Mouse (Mus musculus): ENCODE measurements at regions not wholly inside any gene's neighbourhood (a gene's known extent, or its start where the extent isn't known, plus 50 kb on each side); places are given as distances from the start of the nearest gene placed in this dataset.

DNA sequence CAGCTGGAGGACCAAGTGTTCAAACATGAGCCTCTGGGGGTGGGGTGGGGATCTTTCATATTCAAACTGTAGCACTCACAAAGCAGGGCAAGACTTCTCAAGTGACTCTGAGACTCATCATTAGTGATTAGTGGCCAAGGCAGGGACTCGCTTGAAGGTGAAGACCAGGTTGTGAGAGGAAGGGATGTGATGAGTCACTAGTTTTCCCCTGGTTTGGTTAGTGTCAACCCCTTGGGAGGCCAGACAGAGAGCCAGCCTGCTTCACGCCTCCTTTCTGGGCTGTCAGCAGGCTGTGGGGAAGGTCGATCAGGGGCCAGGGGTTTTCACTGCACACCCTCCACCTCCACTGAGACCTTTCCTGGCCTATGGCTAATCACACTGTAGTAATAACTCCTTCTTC, 65.2 kb downstream of the Slc30a10 start:
- no peak for DNase-seq (ENCODE audit: low read depth, low spot score)

DNA sequence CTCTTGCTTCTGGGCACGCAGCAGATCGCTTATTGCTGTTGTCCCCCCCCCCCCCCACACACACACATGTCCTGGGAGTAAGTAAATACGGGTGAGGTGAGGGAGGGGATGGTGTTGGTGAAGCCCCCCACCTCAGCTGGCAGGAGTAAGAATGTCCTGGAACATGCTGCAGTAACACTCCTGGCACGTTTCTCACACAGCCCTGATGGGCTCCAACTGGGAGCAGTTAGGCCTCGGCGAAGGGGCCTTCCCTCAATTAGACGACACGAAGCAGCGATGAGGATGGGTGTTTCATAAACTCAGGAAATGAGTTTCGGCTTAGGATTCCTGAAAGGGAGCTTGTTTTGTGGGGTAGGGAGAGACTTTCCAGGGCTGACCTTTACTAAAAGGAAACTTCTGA, 69.4 kb downstream of the Slc30a10 start:
- DNase-seq (ENCODE audit: low read depth, low spot score) = no peak

DNA sequence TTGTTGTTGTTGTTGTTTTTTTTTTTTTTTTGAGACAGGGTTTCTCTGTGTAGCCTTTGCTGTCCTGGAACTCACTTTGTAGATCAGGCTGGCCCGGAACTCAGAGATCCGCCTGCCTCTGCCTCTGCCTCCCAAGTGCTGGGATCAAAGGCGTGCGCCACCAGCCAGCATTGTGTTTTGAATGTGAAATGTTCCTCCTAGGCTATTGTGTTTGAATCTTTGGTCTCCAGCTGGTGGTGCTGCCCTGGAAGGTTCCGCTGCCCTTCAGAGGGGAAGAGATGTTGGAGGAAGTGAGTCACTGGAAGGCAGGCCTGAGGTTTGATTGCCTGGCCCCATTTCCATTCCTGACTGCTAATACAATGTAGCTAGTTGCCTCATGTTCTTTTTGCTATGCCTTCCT, 78.8 kb downstream of the Slc30a10 start:
- DNase-seq (ENCODE audit: low read depth, low spot score) = no peak

DNA sequence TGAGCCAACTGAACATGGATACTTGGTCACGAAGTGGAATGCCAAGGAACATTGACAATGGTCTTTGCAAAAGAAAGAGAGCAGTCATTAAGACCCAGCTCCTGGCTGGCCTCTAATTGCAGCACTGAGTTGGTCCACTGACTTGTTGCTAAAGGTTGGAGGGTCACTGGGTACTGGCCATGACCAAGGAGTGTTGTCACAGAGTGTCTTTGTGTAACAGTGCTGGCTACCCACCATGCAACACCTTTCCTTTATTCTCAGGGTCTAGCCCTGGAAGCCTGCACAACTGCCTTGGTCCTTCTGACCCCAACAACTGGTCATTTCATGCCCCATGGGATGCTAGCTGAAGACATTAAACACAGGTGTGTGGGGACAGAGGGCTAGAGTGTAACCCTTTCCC, 79.5 kb downstream of the Slc30a10 start:
- no peak for DNase-seq (ENCODE audit: low read depth, low spot score)

DNA sequence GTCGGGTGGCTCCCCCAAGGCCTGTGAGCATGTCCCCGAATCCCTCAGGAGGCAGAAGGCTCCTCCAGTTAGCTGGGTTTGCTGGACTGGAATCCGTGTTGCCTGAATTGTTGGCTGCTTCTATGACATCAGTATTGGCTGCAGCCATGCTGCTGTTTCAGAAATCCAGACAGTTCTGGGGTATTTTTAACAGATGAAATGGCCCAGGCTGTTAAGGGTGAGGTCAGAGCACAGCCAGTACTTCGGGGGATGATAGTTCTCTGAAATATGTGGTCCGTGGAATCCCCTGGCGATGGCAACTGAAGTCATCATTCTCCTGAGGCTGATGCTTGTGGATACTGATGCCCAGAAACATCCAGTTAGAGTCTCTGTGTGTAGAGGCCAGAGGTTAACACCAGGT, 80.7 kb downstream of the Slc30a10 start:
- DNase-seq (ENCODE audit: low read depth, low spot score) = no peak

DNA sequence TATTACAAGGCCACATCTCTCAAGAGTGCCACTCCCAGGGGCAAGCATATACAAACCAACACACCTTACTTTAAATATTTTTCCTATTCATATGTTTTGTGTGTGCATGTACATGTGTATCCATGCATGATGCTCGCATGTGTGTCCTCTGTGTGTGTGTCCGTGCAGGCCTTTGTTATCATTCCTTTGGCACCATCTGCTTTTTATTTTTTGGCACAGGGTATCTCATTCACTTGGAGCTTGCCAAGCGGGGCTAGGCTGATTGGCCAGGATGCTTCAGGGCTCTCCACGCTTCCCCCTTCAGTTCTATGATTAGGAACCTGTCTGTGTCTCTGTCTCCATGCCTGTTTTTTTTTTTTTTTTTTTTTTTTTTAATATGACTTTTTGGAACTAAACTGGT, 82.6 kb downstream of the Slc30a10 start:
- DNase-seq (ENCODE audit: low read depth, low spot score) = no peak

DNA sequence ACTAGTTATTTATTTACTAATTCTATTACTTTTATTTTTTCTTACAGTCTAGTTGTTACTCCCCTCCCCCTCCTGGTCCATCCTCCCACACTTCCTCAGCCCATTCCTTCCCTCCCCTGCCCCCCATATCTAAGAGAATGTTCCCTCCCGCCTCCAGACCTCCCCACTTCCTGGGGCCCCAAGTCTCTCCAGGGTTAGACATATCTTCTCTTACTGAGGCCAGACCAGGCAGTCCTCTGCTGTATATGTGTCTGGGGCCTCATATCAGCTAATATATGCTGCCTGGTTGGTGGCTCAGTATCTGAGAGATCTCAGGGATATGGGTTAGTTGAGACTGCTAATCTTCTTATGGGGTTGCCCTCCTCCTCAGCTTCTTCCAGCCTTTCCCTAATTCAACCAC, 84.8 kb downstream of the Slc30a10 start:
- no peak for DNase-seq (ENCODE audit: low read depth, low spot score)

DNA sequence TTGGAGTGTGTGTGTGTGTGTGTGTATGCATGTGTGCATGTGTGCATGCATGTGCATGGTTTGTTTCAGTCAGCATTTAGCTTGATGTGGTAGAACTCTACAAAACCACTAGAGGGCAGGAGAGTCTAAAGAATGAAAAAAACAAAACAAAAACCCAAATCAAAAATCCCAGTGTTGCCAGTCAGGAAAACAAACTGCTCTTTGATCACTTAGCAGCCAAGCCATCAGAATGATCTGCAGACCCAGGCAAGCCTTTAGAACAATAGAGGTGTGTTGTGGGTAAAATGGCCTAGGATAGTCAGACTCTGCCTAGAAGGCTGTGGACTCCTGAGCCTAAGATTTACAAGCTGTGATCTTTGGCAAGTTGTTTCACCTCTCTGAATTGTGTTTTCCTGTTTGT, 91.7 kb downstream of the Slc30a10 start:
- peak; percentile 74 for DNase-seq (ENCODE audit: low read depth, low spot score)

DNA sequence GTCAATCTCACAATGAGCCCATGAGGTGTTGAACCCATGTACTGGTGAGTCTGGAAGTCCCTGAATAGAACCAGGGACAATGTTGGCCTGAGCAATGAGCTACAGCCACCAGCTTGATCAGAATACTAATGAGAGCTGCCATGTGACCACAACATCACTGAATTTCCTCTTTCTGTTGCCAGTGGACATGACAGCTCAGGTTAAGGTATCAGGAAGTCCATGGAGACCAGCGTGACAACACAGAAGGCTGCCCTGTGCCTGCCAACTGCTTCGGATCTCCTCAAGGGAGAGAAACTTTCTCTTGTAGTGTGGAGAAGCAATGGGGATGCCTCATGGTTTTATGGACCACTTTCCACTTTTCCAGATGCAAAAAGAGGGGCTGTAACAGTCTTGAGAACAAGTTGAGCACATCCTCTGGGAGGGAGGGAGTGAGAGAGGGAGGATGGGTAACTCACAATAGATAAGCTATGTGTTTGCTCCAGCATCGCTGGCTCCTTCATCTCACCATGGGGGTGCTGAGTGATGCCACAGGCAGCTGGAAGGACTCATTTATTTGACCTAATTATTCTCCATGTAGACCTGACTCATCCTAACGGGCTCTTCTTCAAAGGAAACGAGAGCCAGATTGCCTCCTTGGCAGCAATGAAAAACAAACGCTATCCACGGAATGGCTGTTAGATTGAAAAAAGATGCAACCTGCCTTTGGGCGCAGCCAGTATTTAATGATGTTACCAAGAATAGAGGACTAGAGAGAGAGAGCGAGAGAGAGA, 118.3 kb downstream of the Slc30a10 start:
- no peak for DNase-seq (ENCODE audit: low read depth, low spot score)

DNA sequence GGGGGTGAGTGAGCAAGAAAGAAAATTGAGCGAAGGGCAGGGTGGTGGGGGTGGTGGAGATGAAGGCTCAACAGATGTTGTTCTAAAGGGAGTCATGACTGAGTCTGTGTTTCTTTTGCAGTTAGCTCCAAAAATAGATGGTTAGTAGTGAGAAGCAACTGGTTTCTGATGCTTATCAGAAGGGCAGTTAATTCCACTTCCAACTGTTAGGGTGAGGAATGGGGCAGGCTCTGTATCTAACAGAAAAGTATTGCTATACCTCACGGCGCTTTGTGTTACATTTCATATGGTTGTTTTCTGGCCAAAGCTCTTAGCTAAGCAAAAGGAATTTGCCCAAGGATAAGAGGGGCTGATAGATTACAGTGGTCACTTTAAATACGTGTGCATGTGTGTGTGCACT, 120.3 kb downstream of the Slc30a10 start:
- DNase-seq (ENCODE audit: low read depth, low spot score) = no peak

DNA sequence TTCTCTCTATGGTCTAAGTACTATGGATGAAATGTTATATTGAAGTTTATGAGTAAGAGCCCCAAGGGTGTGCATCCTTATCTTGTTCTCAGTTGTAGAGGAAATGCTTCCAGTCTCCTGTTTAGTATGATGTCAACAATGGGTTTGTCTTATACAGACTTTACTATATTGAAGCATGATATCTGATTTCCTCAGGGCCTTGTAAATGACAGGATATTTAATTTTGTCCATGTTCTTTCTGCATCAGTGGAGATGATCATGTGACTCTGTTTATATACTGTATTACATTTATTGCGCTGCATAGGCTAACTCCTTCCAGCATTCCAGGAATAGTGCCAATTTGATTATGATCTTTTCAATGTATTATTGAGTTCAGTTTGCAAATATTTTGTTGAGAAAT, 125.2 kb downstream of the Slc30a10 start:
- no peak for DNase-seq (ENCODE audit: low read depth, low spot score)

DNA sequence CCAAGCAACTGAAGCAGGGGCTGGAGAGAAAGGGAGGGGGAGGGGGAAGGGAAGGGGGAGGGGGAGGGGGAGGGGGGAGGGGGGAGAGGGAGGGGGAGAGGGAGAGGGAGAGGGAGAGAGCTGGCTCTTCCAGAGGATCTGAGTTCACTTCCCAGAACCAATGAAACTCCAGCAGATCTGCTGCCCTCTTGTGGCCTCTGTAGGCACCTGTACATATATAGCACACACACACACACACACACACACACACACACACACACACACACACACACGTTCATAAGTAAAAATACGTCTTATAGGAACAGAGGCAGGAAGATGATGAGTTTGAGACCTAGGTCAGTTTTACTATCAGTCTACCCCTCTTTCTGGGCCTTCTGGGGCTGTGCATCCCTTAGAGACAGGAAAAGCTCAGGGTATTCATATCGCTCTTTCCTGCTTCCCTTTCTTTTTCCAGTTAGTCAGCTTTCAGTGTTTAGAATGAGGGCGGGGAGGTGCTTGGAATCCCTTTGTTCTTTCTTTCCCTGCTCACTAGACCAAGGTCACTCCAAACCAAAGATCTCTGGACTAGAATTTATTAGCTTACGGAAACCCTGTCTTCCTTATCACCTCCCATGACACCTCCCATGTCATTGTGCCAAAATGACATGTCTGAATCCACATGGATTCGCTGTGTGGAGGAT, 130.7 kb downstream of the Slc30a10 start:
- no peak for DNase-seq (ENCODE audit: low read depth, low spot score)

DNA sequence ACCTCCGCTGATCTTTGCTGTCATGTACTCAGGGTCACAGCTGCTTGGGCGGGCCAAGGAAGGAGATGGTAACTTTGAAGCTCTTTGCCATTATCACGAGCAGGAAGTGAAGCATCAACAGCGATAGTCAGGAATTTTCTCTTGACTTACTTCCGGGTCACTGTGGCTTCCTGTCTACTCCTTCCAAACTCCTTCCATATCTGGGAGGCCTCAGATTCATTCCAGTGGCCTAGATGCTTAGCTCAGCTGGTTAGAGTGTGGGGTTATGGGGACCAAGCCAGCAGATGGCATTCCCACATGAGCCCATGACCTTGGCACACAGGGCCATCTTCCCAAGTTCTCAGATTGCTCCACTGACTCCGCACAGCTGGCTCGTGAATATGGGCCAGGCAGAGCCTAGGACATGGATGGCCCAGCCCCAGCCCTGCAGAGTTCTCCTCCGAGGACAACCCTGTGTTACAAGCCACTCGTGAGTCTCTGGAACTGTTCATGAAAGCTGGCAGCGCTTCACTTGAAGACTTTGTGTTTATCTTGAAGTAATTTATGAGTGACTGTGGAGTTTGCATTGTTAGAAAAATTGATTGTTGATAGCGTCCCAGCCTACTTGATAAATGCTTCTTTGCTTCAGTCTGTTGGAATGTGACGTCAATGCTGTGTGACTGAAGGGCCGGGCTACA, 133.2 kb downstream of the Slc30a10 start:
- DNase-seq (ENCODE audit: low read depth, low spot score) = no peak

DNA sequence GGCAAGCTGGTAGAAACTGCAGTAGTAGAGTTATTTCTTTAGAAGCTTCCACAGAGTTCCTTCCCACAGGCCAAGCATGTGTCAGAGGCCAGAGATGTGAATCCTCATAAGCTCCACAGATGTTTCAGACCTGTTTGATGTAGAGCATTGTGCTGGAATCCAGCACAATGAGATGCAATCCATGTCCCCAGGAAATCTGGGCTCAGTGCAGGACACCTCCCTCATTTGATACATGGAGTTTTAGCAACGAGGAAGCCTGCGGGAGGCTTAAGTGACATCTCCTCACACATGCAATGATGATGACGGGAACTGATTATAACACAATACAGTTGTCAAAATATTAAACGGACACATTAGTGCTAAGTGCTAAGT, 133.7 kb downstream of the Slc30a10 start:
- DNase-seq (ENCODE audit: low read depth, low spot score) = no peak

DNA sequence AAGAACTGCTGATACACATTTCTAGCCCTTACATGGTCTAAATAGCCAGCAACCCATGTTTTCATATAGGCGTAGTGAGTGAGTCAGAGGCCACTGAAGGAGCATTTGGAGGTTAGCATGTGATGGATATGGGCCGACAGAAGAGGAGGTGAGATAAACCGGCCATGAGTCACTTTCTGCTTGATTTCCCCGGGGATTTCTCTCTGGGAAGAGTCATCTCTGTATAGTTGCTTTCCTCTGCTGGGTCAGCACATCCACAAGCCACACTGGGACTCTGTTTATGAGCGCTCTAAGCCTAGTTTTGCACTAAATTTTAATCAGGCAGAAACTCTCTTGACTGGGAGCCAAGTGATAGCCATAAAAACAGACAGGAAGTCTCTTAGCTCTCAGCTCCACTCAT, 142.2 kb downstream of the Slc30a10 start:
- DNase-seq (ENCODE audit: low read depth, low spot score) = no peak

DNA sequence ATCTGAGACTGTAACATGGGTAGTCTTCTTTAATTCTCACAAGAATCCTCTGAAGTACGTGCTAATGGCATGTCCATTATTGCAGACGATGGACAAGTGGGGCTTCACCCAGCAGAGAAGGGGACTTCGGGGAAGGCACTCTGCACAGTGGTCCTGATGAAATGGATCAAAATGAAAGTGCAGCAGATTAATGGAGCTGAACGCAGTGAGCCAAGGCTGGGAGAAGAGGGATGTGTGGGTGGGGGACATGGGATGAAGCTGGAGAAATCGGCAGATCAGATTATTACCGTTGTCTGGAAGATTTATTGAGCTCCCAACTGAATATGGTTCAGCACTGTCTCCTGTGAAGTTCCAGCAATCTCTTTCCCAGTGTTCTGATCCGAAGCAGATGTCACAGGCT, 143.9 kb downstream of the Slc30a10 start:
- no peak for DNase-seq (ENCODE audit: low read depth, low spot score)

DNA sequence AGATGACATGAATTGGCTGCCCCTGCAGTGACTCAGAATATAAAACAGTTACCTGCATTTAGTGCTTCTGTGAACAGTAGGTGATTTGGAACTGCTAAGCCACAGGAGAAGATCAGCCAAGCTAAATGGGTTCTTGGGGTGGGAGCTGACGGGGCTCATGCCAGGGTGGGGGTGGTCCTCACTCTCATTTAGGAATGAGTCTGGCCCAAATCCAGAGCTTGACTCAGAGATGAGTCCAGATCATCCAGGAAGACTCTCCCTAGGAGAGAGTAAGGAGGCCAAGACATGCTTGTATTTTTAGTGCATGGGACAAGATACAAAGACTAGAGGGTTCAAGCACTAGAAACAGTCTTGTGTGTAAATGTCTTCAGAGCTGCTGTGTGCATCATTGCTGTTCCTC, 146.5 kb downstream of the Slc30a10 start:
- DNase-seq (ENCODE audit: low read depth, low spot score) = no peak

DNA sequence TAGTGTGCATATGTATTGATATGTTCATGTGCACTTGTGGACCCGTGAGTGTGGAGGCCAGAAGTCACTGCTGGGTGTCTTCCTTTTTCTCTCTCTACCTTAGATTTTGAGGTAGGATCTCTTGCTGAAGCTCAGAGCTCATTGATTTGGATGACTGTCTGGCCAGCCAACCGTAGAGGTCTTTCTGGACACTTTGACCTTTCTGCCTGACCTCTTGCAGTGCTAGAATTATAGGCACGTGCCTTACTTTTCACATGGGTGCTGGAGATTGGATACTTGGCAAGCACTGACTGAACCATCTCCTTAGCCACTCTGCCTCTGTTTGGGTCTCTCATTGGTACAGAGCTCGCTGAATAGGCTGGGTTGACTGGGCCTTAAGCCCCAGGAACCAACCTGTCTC, 151.3 kb downstream of the Slc30a10 start:
- no peak for DNase-seq (ENCODE audit: low read depth, low spot score)

DNA sequence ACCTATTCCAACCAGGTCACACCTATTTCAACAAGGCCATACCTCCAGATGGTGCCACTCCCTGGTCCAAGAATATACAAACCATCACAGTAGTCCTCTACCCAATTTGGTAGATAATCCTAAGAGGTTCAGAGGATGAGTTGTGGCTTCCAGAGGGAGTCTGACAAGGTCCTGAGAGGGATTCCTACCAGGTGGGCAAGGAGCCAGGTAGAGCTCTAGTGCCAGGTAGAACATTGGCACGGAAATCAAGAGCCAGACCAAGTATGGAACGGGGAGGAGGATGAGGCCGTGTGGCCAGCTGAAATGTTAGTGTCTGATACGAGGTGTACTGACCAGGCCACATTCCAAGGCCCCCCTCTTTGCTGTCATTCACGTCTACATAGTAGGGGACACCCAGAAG, 153.0 kb downstream of the Slc30a10 start:
- no peak for DNase-seq (ENCODE audit: low read depth, low spot score)

DNA sequence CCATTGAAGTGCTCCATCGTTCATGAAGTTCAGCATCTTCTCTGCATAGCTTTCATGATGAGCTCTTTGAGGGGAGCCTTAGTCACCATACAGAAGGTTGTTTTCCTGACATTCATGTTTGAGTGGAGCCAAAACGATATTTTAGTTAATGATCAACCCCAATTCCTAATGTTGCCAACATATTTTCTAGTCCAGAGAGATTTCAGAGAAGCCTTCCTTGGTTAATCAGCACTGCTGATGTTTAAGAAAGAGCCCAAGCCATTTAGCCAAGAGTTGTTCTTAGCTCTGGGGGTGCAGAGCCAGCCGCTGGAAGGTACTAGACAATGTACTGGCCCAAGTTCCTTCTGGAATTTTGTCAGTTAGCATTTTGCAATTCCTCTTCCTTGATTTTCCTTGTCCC, 153.8 kb downstream of the Slc30a10 start:
- DNase-seq (ENCODE audit: low read depth, low spot score) = no peak

DNA sequence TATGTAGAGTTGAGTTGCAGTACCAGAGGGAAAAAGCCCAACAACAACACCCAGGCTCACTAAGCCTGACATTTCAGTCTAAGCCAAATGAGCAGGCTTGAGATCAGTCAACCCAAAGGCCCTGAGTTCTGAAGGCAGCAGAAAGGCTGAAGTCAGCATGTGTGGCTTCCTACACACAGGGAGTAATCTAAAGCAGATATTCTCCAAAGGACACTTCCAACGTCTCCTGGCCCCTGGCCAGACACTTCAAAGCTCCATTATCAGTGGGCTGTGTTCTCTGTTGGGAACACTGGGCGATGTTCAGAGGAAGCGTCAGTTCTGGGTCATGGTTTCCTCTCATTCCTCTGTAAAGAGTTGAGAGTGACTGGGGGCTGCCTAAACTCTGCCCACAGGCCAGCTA, 155.9 kb downstream of the Slc30a10 start:
- no peak for DNase-seq (ENCODE audit: low read depth, low spot score)

DNA sequence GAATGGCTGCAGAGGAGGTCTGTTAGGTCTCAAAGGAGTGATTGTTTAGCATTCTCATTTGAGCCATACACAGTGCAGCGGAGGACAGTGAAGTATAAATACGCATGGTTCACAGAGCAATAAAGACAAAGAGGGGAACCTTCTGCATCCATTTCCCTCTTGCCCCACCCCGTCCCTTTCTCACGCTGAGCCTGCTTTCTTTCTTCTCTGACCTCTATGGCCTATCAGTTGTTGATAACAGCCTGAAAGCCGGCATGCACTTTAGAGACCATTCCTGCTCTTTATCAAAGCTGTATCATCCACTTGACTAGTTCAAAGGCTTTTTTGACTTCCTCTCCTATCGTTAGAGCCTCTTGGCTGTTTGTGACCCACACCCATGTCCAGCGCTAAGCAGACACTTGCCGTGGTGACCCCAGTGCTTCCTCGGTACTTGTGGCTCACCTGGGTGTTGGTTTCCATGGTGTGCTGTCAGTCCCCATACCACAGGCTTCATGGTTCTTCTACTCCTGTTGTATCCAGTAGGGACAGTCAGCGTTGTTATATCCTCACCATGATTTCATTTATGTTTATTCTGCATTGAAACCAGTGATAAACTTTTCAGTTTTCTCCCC, 161.3 kb downstream of the Slc30a10 start:
- no peak for DNase-seq (ENCODE audit: low read depth, low spot score)

DNA sequence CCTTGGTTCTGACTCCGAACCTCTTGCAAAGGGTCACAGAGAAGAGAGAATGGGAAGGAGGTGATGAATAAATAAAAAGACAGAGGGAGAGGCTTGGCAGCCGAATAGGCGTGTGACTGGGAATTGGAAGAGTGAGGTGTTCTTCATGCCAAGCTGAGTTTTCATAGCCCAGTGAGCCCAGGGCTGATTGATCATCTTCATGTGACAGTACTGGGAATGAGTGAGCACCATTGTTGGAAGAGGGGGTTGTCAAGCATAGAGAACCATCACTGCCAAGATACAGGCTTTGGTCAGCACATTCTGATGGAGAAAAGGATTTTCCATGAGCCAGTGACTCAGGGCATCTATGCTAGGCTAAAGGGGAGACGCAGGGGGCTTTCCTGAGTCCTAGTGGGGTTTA, 163.0 kb downstream of the Slc30a10 start:
- no peak for DNase-seq (ENCODE audit: low read depth, low spot score)

All from forelimb bud, embryonic 11.5 days (tissue).